9 mouse cellular contexts compared by ENCODE assay signal in genomic region chr11:32681192-32681795, GRCm38 (mm10).
"Had no signal": no experiment of that assay in that cellular context is flagged by ENCODE, and none has a peak within 500 bp of the region (broad histone marks: within the 10 kb centered on the region; RNA-seq: fewer than 3 reads in every experiment).

No protein-coding gene starts in this region.

- H3K27ac ChIP-seq: limb, embryonic 15.5 days; liver, embryonic 14.5 days; midbrain, embryonic 13.5 days; stomach, postnatal 0 days had no signal

- H3K4me2 ChIP-seq: limb, embryonic 15.5 days; midbrain, embryonic 13.5 days had no signal

- H3K9me3 ChIP-seq: limb, embryonic 15.5 days; midbrain, embryonic 13.5 days had no signal

- H3K27me3 ChIP-seq: limb, embryonic 15.5 days; midbrain, embryonic 13.5 days had no signal

- H3K9ac ChIP-seq: limb, embryonic 15.5 days; liver, embryonic 14.5 days; midbrain, embryonic 13.5 days had no signal

- DNase-seq: kidney, adult 8-10 months; kidney, postnatal 25 days; lung, adult 18-20 months; right cerebral cortex, adult 18-20 months; thymus, postnatal 4 days had no signal

- ATAC-seq: midbrain, embryonic 13.5 days had no signal

- H3K36me3 ChIP-seq: limb, embryonic 15.5 days; midbrain, embryonic 13.5 days had no signal

- H3K4me3 ChIP-seq: limb, embryonic 15.5 days; midbrain, embryonic 13.5 days had no signal
